Mouse (Mus musculus) CH12.LX (cell line): Measurements from ENCODE around the gene Itsn1. TPM values are rescaled to one million over a fixed set of nuclear protein-coding genes. Genes with fewer than 3 reads are reported as not detected.

Experiments used
- DNase-seq: peaks from one replicate; pipeline ENCODE4 v3.0.0-alpha.2; 2013; ENCODE audit errors: extremely low read depth
- H3K27ac ChIP-seq: 2 replicates; pipeline ENCODE4 v1.5.1; 2012; ENCODE audit warnings: low read depth, mild to moderate bottlenecking, control low read depth, moderate library complexity; ENCODE audit not compliant: insufficient read depth
- H3K27me3 ChIP-seq: replicated peaks from 2 replicates; pipeline ENCODE3; 2012; ENCODE audit warnings: inconsistent platforms
- H3K36me3 ChIP-seq, 2 experiments: replicated peaks in 1 of 2; 2 replicates each; pipeline versions ENCODE3 to v1.6.1; 2012; ENCODE audit warnings: inconsistent platforms in 1 of 2, low read length in 1 of 2, mild to moderate bottlenecking in 1 of 2, mixed read lengths in 1 of 2, moderate library complexity in 1 of 2; ENCODE audit not compliant: control insufficient read depth in 1 of 2, insufficient read depth in 1 of 2
- H3K4me1 ChIP-seq, 2 experiments: 2 replicates each; pipeline ENCODE4 v1.6.1; 2012; ENCODE audit warnings: inconsistent platforms in 1 of 2, moderate library complexity in 1 of 2; ENCODE audit not compliant: insufficient read depth in 2 of 2, control insufficient read depth in 1 of 2
- H3K4me2 ChIP-seq: 2 replicates; pipeline ENCODE4 v1.6.1; 2012; ENCODE audit warnings: low read depth, mild to moderate bottlenecking, control low read depth; ENCODE audit not compliant: poor library complexity, insufficient read depth, severe bottlenecking
- H3K4me3 ChIP-seq, 3 experiments: fragments of 150-350 bp in 1 of 3; sonication (generic) in 1 of 3; replicated peaks in 1 of 3; 2 replicates each; pipeline versions ENCODE3 to v1.5.1; 2011 to 2012; ENCODE audit warnings: low read depth in 2 of 3, low read length in 2 of 3, mild to moderate bottlenecking in 2 of 3, moderate library complexity in 2 of 3, control low read depth in 1 of 3, improper control_type of control experiment in 1 of 3, inconsistent platforms in 1 of 3, mixed read lengths in 1 of 3; ENCODE audit not compliant: poor library complexity in 1 of 3
- H3K79me2 ChIP-seq: replicated peaks from 2 replicates; pipeline ENCODE4 v1.6.1; 2012; ENCODE audit warnings: mild to moderate bottlenecking, moderate library complexity; ENCODE audit not compliant: control insufficient read depth, poor library complexity, insufficient read depth, severe bottlenecking; ENCODE audit errors: extremely low read depth
- H3K9ac ChIP-seq: 2 replicates; pipeline ENCODE4 v1.6.1; 2012; ENCODE audit warnings: low read depth, mild to moderate bottlenecking, control low read depth, moderate library complexity; ENCODE audit not compliant: insufficient read depth
- H3K9me3 ChIP-seq: replicated peaks from 2 replicates; pipeline ENCODE3; 2012; ENCODE audit warnings: low read length, inconsistent platforms, mixed read lengths
- BHLHE40 ChIP-seq: IDR thresholded peaks from 2 replicates; pipeline ENCODE4 v1.6.1; 2011; ENCODE audit warnings: mild to moderate bottlenecking, low read depth, low read length, improper control_type of control experiment
- CHD2 ChIP-seq: IDR thresholded peaks from 2 replicates; pipeline ENCODE4 v1.6.1; 2011; ENCODE audit warnings: low read length, improper control_type of control experiment
- CTCF ChIP-seq, 2 experiments: IDR thresholded peaks in 1 of 2; conservative IDR thresholded peaks in 1 of 2; 2 replicates each; pipeline ENCODE4 v1.5.1; 2011 to 2012; ENCODE audit warnings: low read depth in 2 of 2, low read length in 2 of 2, improper control_type of control experiment in 1 of 2, inconsistent platforms in 1 of 2, mild to moderate bottlenecking in 1 of 2, moderate library complexity in 1 of 2
- E2F4 ChIP-seq: IDR thresholded peaks from 2 replicates; pipeline ENCODE4 v1.6.1; 2011; ENCODE audit warnings: low read depth, low read length, improper control_type of control experiment; ENCODE audit not compliant: insufficient replicate concordance
- ELF1 ChIP-seq: IDR thresholded peaks from 2 replicates; pipeline ENCODE4 v1.6.1; 2014; ENCODE audit warnings: low read depth, mild to moderate bottlenecking, inconsistent platforms, low read length, improper control_type of control experiment
- EP300 ChIP-seq: IDR thresholded peaks from 2 replicates; pipeline ENCODE4 v1.6.1; 2011; ENCODE audit warnings: low read length, improper control_type of control experiment
- GABPA ChIP-seq: IDR thresholded peaks from 2 replicates; pipeline ENCODE4 v1.6.1; 2012; ENCODE audit warnings: low read depth, low read length, improper control_type of control experiment, inconsistent platforms; ENCODE audit not compliant: insufficient replicate concordance
- MEF2A ChIP-seq: IDR thresholded peaks from 2 replicates; pipeline ENCODE4 v1.6.1; 2014; ENCODE audit warnings: low read depth, mild to moderate bottlenecking, inconsistent platforms, low read length, improper control_type of control experiment, borderline replicate concordance
- MXI1 ChIP-seq: IDR thresholded peaks from 2 replicates; pipeline ENCODE4 v1.6.1; 2011; ENCODE audit warnings: mild to moderate bottlenecking, low read depth, low read length, improper control_type of control experiment
- MYC ChIP-seq: IDR thresholded peaks from 2 replicates; pipeline ENCODE4 v1.6.1; 2011; ENCODE audit warnings: low read depth, mild to moderate bottlenecking, improper control_type of control experiment, low read length
- NELFE ChIP-seq: IDR thresholded peaks from 2 replicates; pipeline ENCODE4 v1.6.1; 2011; ENCODE audit warnings: low read depth, low read length, improper control_type of control experiment
- NRF1 ChIP-seq: IDR thresholded peaks from 2 replicates; pipeline ENCODE4 v1.6.1; 2014; ENCODE audit warnings: low read depth, mild to moderate bottlenecking, inconsistent platforms, low read length, improper control_type of control experiment, moderate library complexity
- PAX5 ChIP-seq: IDR thresholded peaks from 2 replicates; pipeline ENCODE4 v1.6.1; 2012; ENCODE audit warnings: low read length, inconsistent platforms, mixed read lengths
- POLR2AphosphoS2 ChIP-seq: IDR thresholded peaks from 2 replicates; pipeline ENCODE4 v1.6.1; 2011; ENCODE audit warnings: low read depth, low read length, improper control_type of control experiment
- RAD21 ChIP-seq: IDR thresholded peaks from 2 replicates; pipeline ENCODE4 v1.6.1; 2011; ENCODE audit warnings: low read depth, mild to moderate bottlenecking, low read length, improper control_type of control experiment, moderate library complexity
- RCOR1 ChIP-seq: conservative IDR thresholded peaks from 2 replicates; pipeline ENCODE4 v1.6.1; 2012; ENCODE audit warnings: low read depth, mild to moderate bottlenecking, inconsistent platforms, low read length, improper control_type of control experiment
- SIN3A ChIP-seq: IDR thresholded peaks from 2 replicates; pipeline ENCODE4 v1.6.1; 2012; ENCODE audit warnings: low read length, improper control_type of control experiment, inconsistent platforms
- USF1 ChIP-seq: IDR thresholded peaks from 2 replicates; pipeline ENCODE4 v1.6.1; 2014; ENCODE audit warnings: low read depth, mild to moderate bottlenecking, inconsistent platforms, low read length, improper control_type of control experiment
- ZKSCAN1 ChIP-seq: IDR thresholded peaks from 2 replicates; pipeline ENCODE4 v1.6.1; 2012; ENCODE audit warnings: low read depth, inconsistent platforms, low read length, improper control_type of control experiment, borderline replicate concordance
- dilution Hi-C: fragments of 300-500 bp; cut with MboI; formaldehyde crosslinking; loops from 2 replicates; pipeline ENCODE4 v1.14.3; 2020; ENCODE audit warnings: low sequenced_read_pairs; ENCODE audit not compliant: extremely low pct_unique_long_range_greater_than_20kb, extremely low pct_ligation_motif_present
- in situ Hi-C: fragments of 300-500 bp; cut with MboI; formaldehyde crosslinking; loops from 3 replicates; pipeline ENCODE4 v1.14.3; 2019; ENCODE audit warnings: low sequenced_read_pairs, low pct_ligation_motif_present, low pct_unique_long_range_greater_than_20kb, mixed read lengths
- polyA plus RNA-seq: library from polyadenylated mRNA; unstranded; fragments of >175 nt; gene quantifications from 2 replicates; pipeline ENCODE4 v1.2.1, GENCODE M21; 2012; ENCODE audit warnings: low read depth; ENCODE audit not compliant: insufficient read length
- total RNA-seq, 2 experiments: library from RNA; depleted of rRNA; stranded (reverse); fragments of 300-350 nt in 1 of 2; fragments of >200 nt in 1 of 2; gene quantifications; 2 replicates each; pipeline ENCODE4 v1.2.3; 2012 to 2014

Itsn1 gene
- total and polyA plus RNA-seq, 3 experiments = 32.5 to 54.5 (median 46.3) TPM

DNA sequence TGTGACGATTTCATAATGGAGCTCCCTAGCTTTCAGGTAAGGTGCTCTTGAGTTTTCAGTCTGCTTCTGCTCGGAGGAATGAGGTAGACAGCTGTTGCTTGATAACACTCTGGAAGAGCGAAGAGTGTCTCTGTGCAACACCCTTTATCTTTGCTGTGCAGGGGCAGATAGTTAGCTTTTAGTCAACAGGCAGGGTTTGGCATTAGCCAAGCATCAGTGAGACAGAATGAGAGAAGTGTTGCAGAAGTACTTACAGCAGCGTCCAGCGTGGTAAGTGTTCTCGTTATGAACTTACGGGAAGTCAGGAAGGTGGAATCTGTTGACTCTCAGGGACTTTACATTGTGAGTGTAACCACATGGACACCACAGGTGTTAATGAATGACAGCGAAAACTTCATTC lies 75.3 kb downstream of the Itsn1 start:
- DNase-seq = no peak
- no peak overlapping the region for H3K4me2 ChIP-seq
- H3K36me3 ChIP-seq = peaks cover 53 to 67% of the 10 kb centered on the region in 2 experiments
- no peaks in the 10 kb centered on the region for H3K27me3 ChIP-seq
- H3K79me2 ChIP-seq = no peaks in the 10 kb centered on the region
- H3K4me1 ChIP-seq = no peaks in the 10 kb centered on the region
- dilution Hi-C loops = no loop called here
- H3K9me3 ChIP-seq = no peaks in the 10 kb centered on the region
- no peak overlapping the region for H3K27ac ChIP-seq
- TF ChIP-seq CHD2 (no peak), SIN3A (no peak), USF1 (no peak), ELF1 (no peak), RAD21 (no peak), MEF2A (no peak), ZKSCAN1 (no peak), NELFE (no peak), PAX5 (no peak), GABPA (no peak), MXI1 (no peak), MYC (no peak), EP300 (no peak), BHLHE40 (no peak), POLR2AphosphoS2 (no peak), NRF1 (no peak), RCOR1 (no peak), CTCF (conservative IDR thresholded peaks at IDR 0.05 in 1 of 2, IDR thresholded peaks at IDR 0.05 in 1 of 2; ENCODE audit: low read depth in 2 of 2, low read length in 2 of 2) (no peak), E2F4 (no peak)
- H3K9ac ChIP-seq = no peak overlapping the region
- no peak overlapping the region for H3K4me3 ChIP-seq
- in situ Hi-C loops = no loop called here

- Histone ChIP-seq H3K4me1 (no peaks in the 10 kb centered on the region), H3K4me2 (no peak overlapping the region), H3K9me3 (no peaks in the 10 kb centered on the region), H3K4me3 (no peak overlapping the region), H3K27ac (no peak overlapping the region), H3K27me3 (no peaks in the 10 kb centered on the region), H3K36me3 (peaks cover 57 to 72% of the 10 kb centered on the region in 2 experiments)
- dilution Hi-C loops (no loop called here), in situ Hi-C loops (no loop called here)
- TF ChIP-seq CTCF (conservative IDR thresholded peaks at IDR 0.05 in 1 of 2, IDR thresholded peaks at IDR 0.05 in 1 of 2; ENCODE audit: low read depth in 2 of 2, low read length in 2 of 2) = no peak
- TF ChIP-seq, all 38 proteins: peak for 0
- H3K79me2 ChIP-seq = no peaks in the 10 kb centered on the region
- no peak overlapping the region for H3K9ac ChIP-seq
- no peak for DNase-seq
Observed at GRCm38 (mm10) chr16:91804831-91805230, 75.8 kb downstream of the Itsn1 start.
